Mouse (Mus musculus) forebrain, embryonic 11.5 days (tissue): ENCODE measurements around the gene Mpg. TPM values are rescaled to one million over a fixed set of nuclear protein-coding genes. Genes with fewer than 3 reads are reported as not detected.
A peak's percentile ranks its signal among the peaks of the same experiment; 100 is the strongest.

Experiments used
- ATAC-seq: fragments of 200-750 bp; cut with Nextera tagmentation; replicated peaks from 2 replicates; pipeline ENCODE4 v1.8.0; 2017; ENCODE audit warnings: moderate TSS enrichment; ENCODE audit not compliant: low FRiP score
- DNase-seq: peaks from one replicate; pipeline ENCODE4 v3.0.0-alpha.2; 2017; ENCODE audit warnings: low spot score
- H3K27ac ChIP-seq: fragments of 300-500 bp; sonication (generic); 2 replicates; pipeline ENCODE4 v1.5.1; 2014; ENCODE audit warnings: low read depth, low read length
- H3K27me3 ChIP-seq: fragments of 300-500 bp; sonication (generic); 2 replicates; pipeline ENCODE4 v1.6.1; 2014; ENCODE audit warnings: mild to moderate bottlenecking, low read length, mixed read lengths; ENCODE audit not compliant: control insufficient read depth, insufficient read depth
- H3K36me3 ChIP-seq: fragments of 300-500 bp; sonication (generic); 2 replicates; pipeline ENCODE4 v1.6.1; 2014; ENCODE audit warnings: mild to moderate bottlenecking, low read length, moderate library complexity, mixed read lengths; ENCODE audit not compliant: control insufficient read depth, insufficient read depth
- H3K4me1 ChIP-seq: fragments of 300-500 bp; sonication (generic); replicated peaks from 2 replicates; pipeline ENCODE4 v1.6.1; 2014; ENCODE audit warnings: low read length, mixed read lengths; ENCODE audit not compliant: control insufficient read depth, insufficient read depth
- H3K4me2 ChIP-seq: fragments of 300-500 bp; sonication (generic); 2 replicates; pipeline ENCODE4 v1.6.1; 2014; ENCODE audit warnings: low read depth, mild to moderate bottlenecking, low read length, moderate library complexity, mixed read lengths; ENCODE audit not compliant: severe bottlenecking
- H3K4me3 ChIP-seq: fragments of 300-500 bp; sonication (generic); 2 replicates; pipeline ENCODE4 v1.5.1; 2014; ENCODE audit warnings: low read depth, low read length
- H3K9ac ChIP-seq: fragments of 300-500 bp; sonication (generic); 2 replicates; pipeline ENCODE4 v1.6.1; 2014; ENCODE audit warnings: low read length
- H3K9me3 ChIP-seq: fragments of 300-500 bp; sonication (generic); 2 replicates; pipeline ENCODE4 v1.6.1; 2016; ENCODE audit warnings: low read length, mixed read lengths; ENCODE audit not compliant: control insufficient read depth
- WGBS: fragments of 180-500 bp; shearing (Covaris S2); extraction: QIAGEN DNeasy Blood & Tissue Kit; methylation state at CpG from one replicate; pipeline ENCODE4 v1.1.7; 2014; 5-methylcytosine and 5-hydroxymethylcytosine counted together
- polyA plus RNA-seq: library from polyadenylated mRNA; unstranded; fragments of >200 nt; fragmentation: Nextera tagmentation; extraction: Ambion mirVana; gene quantifications from 2 replicates; pipeline ENCODE4 v1.2.1, GENCODE M21; 2014

Gene Mpg
- polyA plus RNA-seq, 1 experiment from 2014 or later: 28.0 TPM

- Histone ChIP-seq H3K27ac (no peak overlapping the region), H3K9me3 (no peaks in the 10 kb centered on the region), H3K4me1 (no peaks in the 10 kb centered on the region), H3K36me3 (no peaks in the 10 kb centered on the region), H3K27me3 (no peaks in the 10 kb centered on the region), H3K9ac (no peak overlapping the region), H3K4me3 (no peak overlapping the region), H3K4me2 (no peak overlapping the region)
- ATAC-seq: peak; percentile 4
- peak; percentile 66 for DNase-seq
- 81% methylated on average over 12 of the region's 12 CpGs for WGBS
Measured at GRCm38 (mm10) chr11:32278458-32278957, 52.2 kb downstream of the Mpg start.

GRCm38 (mm10) chr11:32280646-32281045, 54.3 kb downstream of the Mpg start:
- no peak overlapping the region for H3K9ac ChIP-seq
- no peak overlapping the region for H3K27ac ChIP-seq
- no peak overlapping the region for H3K4me2 ChIP-seq
- WGBS: 86% methylated on average over 2 of the region's 2 CpGs
- no peaks in the 10 kb centered on the region for H3K27me3 ChIP-seq
- no peak for DNase-seq
- H3K4me3 ChIP-seq: no peak overlapping the region
- H3K9me3 ChIP-seq: no peaks in the 10 kb centered on the region
- no peaks in the 10 kb centered on the region for H3K36me3 ChIP-seq
- no peak for ATAC-seq
- H3K4me1 ChIP-seq: no peaks in the 10 kb centered on the region

GRCm38 (mm10) chr11:32281416-32282144, 55.3 kb downstream of the Mpg start:
- Histone ChIP-seq H3K9me3 (no peaks in the 10 kb centered on the region), H3K27me3 (no peaks in the 10 kb centered on the region), H3K36me3 (no peaks in the 10 kb centered on the region), H3K4me2 (no peak overlapping the region), H3K9ac (no peak overlapping the region), H3K4me1 (no peaks in the 10 kb centered on the region; the same call in 1 of the 2 replicates), H3K27ac (no peak overlapping the region), H3K4me3 (no peak overlapping the region)
- ATAC-seq (no peak), DNase-seq (no peak)
- WGBS: 77% methylated on average over 1 of the region's 1 CpGs

Other genes with a start within 250 kb of the Mpg start
- 24.9 and 27.1 TPM in 2 replicates for gene Nsg2, start 226.0 kb upstream of the Mpg start, polyA plus RNA-seq
- not detected in 2 replicates for gene Il9r, start 26.2 kb upstream of the Mpg start, polyA plus RNA-seq
- gene Snrnp25, start 21.1 kb upstream of the Mpg start, polyA plus RNA-seq: 86.2 and 92.7 TPM in 2 replicates
- 20.4 and 21.3 TPM in 2 replicates for gene Rhbdf1, start 4.2 kb upstream of the Mpg start, polyA plus RNA-seq
- gene Nprl3, start 41.2 kb downstream of the Mpg start, polyA plus RNA-seq: 41.6 and 44.5 TPM in 2 replicates
- 3,449 and 3,516 TPM in 2 replicates for gene Hba-x, start 49.9 kb downstream of the Mpg start, polyA plus RNA-seq
- 3,025 and 3,069 TPM in 2 replicates for gene Hba-a1, start 57.0 kb downstream of the Mpg start, polyA plus RNA-seq
- gene Hbq1b, start 60.5 kb downstream of the Mpg start, polyA plus RNA-seq: 5.8 and 6.3 TPM in 2 replicates
- gene Hba-a2, start 70.0 kb downstream of the Mpg start, polyA plus RNA-seq: 5,773 and 5,896 TPM in 2 replicates
- not detected in 2 replicates for gene Hbq1a, start 73.6 kb downstream of the Mpg start, polyA plus RNA-seq
- 27.7 and 28.4 TPM in 2 replicates for gene Sh3pxd2b, start 121.3 kb downstream of the Mpg start, polyA plus RNA-seq
- 72.2 and 79.6 TPM in 2 replicates for gene Ubtd2, start 228.9 kb downstream of the Mpg start, polyA plus RNA-seq